Mouse (Mus musculus) colon, adult 2 months (tissue): ENCODE data around the gene Ubr3. TPM values are rescaled to one million over a fixed set of nuclear protein-coding genes. Genes with fewer than 3 reads are reported as not detected.

Experiments used
- polyA plus RNA-seq: library from polyadenylated mRNA; depleted of rRNA; stranded (reverse); fragments of >200 nt; gene quantifications from 2 replicates; pipeline ENCODE4 v1.2.3, GENCODE M21; 2012; rRNA removed

The Ubr3 gene
- 8.5 and 10.4 TPM in 2 replicates for polyA plus RNA-seq

GRCm38 (mm10) chr2:69897039-69897617 lies at the start of gene Ubr3:
TSS of gene Ubr3 (plus strand) at chr2:69897246.

DNA sequence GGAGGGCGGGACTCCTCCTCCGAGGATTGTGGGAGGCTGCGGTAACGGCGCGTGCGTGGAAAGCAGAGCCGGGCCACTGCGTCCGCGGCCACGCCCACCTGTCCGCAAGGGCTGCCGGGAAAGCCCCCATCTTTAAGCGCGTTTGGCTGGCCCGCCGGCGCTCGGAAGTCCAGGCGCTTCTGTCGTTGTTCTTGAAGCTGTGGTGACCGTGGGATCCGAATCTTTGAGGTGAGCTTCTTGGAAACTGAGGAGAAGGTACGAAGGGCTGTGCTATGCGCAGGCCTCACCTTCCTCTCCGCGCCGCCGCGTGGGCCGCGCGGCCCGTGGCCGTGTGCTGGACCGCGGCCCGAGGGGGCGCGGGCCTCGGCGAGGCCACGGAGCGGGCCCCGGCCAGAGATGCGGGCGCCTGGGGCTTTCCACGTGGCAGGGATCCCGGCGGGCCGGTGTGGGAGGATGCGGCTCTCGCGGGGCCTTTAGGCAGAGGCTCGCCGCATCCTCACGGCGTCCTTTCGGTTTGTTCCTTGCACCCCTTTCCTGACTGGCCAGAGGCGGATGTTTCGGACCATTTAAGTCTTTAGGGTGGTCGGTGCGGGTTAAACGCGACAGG lies 35.5 kb upstream of the Ubr3 start, which contains the start of gene Ssb:
Gene Ssb, plus strand, starts transcription at position 78 of the 607 bp plus-strand sequence.

DNA sequence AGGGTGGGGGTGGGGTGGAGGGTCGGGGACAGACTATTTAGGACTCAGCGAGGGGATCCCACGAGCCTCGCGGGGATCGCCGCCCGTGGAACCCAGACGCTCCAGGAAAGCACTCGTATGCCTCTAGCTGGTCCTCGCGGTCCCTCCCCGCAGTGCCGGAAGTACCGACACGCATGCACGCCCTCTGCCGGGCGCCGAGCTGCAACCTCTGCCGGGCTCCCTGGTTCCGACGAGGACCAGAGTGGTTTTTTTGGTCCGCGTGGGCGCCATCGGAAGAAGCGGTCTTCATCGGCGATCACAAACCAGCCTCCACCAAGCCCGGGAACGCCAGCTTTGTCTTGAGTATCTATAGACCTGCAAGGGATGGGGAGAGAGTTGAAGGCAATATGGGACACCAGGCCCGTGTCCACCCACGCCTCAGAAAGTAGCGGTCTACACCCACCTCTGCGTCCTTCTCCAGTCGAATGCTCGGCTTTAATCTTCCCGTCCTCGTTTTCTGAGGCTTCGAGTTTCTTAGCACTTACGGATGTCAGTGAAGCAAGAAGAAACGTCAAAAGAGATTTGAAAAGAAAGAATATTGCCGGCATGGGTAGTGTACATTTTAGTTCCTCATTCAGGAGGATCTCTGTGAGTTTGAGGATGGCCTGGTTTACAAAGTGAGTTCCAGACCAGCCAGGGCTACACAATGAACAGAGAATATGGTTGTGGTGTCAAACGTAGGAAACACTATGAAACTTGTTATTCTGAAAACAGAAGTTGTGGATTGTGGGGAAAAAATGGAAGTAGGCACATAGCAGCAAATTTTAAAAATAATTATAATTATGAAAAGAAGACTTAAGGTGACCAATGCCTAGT lies 11.4 kb upstream of the Ubr3 start, which contains the start of gene Mettl5:
Gene Mettl5, minus strand, starts transcription at position 165 of the 855 bp plus-strand sequence.

GRCm38 (mm10) chr2:70038752-70039151 lies 141.7 kb downstream of the Ubr3 start, which contains the start of gene Myo3b:
TSS of gene Myo3b (plus strand) at chr2:70039126.

Other genes starting within 250 kb of the Ubr3 start
- gene Klhl41, start 227.1 kb upstream of the Ubr3 start, polyA plus RNA-seq: not detected in 2 replicates
- gene Fastkd1, start 183.7 kb upstream of the Ubr3 start, polyA plus RNA-seq: 5.2 and 6.6 TPM in 2 replicates
- gene Ppig, start 174.7 kb upstream of the Ubr3 start, polyA plus RNA-seq: 0.80 and 0.84 TPM in 2 replicates
- gene Ccdc173, start 107.7 kb upstream of the Ubr3 start, polyA plus RNA-seq: 0.09 and 0.13 TPM in 2 replicates
- 91.9 and 92.0 TPM in 2 replicates for gene Phospho2, start 107.6 kb upstream of the Ubr3 start, polyA plus RNA-seq
- gene Klhl23, start 75.3 kb upstream of the Ubr3 start, polyA plus RNA-seq: 3.9 and 5.0 TPM in 2 replicates
- 0.64 and 0.72 TPM in 2 replicates for gene Ssb, start 35.7 kb upstream of the Ubr3 start, polyA plus RNA-seq
- 6.2 and 9.6 TPM in 2 replicates for gene Mettl5, start 11.6 kb upstream of the Ubr3 start, polyA plus RNA-seq
- gene Myo3b, start 141.9 kb downstream of the Ubr3 start, polyA plus RNA-seq: not detected in 2 replicates